Mouse (Mus musculus) forelimb bud, embryonic 11.5 days (tissue): ENCODE results near the gene Aldh9a1.
"Not testable (repeated sequence)": the region's sequence is repeated elsewhere in the genome, so short reads cannot be mapped to it uniquely, and the experiment has no call there.

Experiments
- DNase-seq: peaks from one replicate; pipeline ENCODE4 v3.0.0-alpha.2; 2012; ENCODE audit warnings: low read depth, low spot score

Aldh9a1 gene

DNA sequence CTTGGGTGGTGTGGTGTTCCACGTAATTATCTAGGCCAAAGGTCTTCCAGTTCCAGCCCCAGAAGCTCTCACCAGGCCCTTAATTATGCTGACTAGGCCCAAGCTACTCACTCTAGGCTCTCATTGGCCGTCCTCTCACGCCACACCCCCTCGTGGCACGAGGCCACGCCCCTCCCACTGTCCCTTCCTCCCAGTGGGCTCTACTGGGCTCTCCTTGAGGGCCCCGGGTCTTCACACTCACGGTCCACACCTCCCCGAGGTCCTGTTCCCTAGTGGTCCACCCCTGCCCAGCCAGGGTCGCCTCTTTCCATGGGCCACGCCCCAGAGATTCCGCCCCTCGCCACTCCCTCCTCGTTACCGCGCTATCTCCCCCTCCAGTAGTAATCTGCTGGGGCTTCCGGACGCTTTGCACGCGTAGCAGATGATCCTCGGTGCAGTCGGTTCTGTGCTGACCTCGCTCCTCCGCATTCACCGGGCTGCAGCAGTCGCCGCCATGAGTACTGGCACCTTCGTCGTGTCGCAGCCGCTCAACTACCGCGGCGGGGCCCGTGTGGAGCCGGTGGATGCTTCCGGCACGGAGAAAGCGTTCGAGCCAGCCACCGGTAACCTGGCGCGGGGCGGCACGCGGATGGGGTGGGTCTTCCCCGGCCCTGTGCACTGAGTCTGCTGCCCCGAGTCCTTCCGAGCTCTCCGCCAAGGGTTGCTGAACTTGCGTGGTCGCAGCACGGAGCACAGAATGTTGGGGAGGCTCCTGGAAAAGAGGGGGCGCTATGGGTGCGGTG lies at the start of gene Aldh9a1:
Gene Aldh9a1, plus strand, starts transcription at position 177 of the 782 bp plus-strand sequence.
- peak; percentile 88 for DNase-seq

GRCm38 (mm10) chr1:167300122-167300521 lies 49.7 kb upstream of the Aldh9a1 start:
- no peak for DNase-seq

DNA sequence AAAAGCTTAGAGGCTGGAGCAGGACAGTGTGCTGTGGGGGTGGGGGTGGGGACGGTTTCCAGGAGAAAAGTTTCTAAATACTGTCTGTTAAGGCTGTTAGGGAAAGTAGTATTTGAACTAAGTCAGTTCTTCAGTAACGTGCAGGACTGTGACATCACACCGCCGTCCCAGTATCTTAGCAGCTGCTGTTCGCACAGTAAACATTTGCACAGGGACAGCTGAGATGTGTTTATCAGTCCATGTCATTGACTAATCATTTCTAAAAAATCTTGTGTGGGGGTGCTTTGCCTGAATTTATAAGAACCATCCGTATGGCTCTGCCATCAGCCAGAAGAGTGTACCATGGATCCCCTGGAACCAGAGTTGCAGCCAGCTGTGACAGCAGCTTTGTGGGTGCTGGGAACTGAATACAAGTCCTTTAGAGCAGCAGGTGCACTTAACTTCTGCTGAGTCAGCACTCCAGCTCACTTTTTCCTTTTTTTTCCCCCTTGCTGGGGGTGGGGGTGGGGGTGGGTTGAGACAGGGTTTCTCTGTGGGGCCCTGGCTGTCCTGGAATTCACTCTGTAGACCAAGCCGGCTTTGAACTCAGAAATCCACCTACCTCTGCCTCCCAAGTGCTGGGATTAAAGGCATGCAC lies 44.2 kb upstream of the Aldh9a1 start:
- DNase-seq = no peak

DNA sequence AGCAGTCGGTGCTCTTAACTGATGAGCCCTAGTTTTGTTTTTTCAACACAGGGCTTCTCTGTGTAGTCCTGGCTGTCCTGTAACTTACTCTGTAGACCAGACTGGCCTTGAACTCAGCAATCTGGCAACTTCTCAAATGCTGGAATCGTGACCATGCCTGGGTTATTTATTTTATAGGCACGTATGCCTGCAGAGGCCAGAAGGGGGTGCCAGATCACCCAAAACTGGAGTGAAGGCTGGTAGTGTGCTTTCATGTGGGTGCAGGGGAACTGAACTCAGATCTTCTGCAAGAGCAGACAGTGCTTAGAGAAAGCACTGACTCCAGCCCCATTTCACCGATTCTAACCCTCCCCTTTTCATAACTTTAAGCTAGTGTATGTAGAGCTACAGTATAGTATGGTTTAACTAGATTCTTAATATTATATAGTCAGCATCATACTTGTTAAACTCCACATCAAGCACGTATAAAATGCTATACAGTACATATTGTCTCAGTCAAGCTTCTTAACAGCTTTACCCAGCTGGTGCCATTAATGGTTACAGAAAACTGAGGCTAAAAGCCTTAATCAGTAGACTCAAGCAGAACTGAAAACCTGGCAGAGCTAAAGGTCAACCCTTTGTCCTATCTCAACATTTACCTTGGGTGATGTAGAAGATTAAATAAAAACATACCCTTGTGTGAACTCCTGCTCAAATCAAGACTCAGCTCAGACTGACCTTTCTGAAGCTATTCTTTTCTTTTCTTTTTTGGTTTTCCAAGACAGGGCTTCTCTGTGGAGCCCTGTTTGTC lies 43.1 kb upstream of the Aldh9a1 start:
- DNase-seq = no peak

DNA sequence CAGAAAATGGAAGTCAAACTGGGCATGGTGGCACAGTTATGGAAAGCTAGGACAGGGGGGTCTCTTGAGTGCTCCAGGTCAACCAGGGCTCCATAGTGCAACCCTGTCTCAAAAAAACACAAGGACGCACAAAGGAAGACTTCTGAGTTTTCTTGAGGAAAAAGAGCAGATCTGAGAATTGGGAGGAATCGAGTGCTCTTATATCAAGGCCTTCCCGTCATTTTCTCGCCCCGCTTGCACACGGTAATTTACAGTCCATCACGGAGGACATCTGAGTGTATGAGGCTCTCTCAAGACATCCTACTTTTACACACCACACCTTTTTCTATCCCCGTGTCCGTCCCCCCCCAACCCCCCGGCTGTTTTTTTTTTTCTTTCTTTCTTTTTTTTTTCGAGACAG lies 42.1 kb upstream of the Aldh9a1 start:
- DNase-seq = no peak

DNA sequence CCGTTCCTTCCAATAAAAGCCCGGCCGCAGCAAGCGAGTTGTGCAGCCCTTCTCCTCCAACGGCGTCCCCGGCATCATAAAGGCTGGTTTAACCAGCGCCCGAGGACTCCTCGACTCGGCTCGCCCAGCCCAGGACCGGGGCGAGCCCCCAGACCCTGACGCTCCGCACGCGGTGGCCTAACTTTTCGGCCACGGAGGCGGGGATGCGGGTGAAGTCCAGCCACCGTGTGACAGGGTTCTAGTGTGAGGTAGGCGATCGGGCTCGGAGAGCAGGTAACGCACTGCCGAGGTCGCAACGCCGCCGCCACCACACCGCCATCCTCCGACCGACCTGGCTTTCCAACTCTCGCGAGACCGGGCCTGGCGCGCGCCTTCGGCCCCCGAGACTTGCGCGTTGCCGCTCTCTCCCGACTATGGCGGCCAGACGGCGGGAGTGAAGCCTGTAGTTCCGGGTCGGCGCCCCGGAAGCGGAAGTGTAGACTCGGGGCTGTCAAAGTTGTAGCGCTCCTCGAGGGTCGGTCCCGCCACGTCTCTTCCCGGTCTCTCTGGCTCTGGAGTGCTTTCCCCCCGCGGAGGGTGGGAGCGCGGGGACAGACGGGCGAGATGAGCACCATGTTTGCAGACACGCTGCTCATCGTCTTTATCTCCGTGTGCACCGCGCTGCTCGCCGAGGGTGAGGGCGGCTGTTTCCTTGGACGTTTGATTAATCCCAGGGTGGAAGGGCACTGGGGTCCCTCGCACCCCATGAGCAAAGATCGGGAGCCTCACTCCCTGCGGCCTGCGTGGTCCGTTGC lies 41.3 kb upstream of the Aldh9a1 start, which contains the start of gene Tmco1:
Gene Tmco1, plus strand, starts transcription at position 118 of the 794 bp plus-strand sequence.
- peak; percentile 94 for DNase-seq

- no peak for DNase-seq
These were observed 37.4 kb upstream of the Aldh9a1 start for GRCm38 (mm10) chr1:167312367-167312766.

GRCm38 (mm10) chr1:167313220-167313619 lies 36.6 kb upstream of the Aldh9a1 start:
- DNase-seq = no peak

DNA sequence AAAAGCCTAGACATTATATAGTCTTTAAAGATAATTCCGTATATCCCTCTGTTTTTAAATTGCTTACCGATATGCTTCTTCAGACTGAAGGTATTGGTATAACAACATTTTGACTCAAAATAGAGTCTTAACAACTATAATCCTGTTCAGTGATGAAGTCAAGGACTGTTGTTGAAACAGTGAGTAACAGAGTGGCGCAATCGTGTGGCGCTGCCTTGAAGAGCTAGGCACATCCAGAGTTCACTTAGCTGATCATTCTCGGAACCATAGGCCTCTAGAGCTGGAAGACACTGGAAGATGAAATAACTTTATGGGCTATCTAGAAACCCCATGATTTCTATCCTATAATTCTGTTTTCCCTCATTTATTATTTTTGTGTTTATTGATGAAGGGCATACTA lies 28.1 kb upstream of the Aldh9a1 start:
- DNase-seq = no peak

DNA sequence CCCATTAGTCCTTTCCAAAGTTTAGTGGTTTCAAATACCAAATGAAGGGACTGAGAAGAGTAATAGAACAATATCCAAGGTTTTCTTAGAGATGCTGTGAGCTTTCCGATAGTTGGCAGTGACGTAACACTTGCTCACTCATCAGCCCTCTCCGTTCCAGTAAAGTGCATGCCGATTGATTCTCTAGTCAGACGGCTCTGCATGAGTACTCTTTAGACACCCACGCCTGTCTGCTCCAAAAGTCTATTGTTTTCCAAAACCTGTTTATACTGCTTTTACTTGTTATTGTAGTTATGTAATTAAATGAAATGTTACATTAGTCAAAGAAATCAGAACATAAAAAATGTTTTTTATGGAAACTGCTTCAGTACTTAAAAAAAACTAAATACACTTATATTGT lies 21.0 kb upstream of the Aldh9a1 start:
- DNase-seq = no peak

DNA sequence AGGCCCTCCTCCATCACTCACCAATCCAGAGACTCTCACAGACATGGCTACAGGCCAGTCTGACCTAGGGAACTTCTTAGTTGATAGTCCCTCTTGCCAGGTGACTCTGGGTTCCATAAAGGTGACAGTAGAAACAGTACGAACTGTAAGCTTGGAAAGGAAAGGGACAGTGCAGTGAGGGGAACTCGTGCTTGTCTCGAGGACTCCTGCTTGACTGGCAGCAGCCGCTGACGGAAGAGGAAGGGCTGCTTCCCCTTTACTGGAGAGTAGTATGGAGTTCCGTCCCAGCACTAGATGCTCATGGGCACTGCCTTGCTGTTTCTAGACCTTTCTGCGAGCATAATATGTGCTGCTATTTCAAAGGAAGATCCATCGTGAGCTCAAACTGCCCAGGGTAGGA lies 18.7 kb upstream of the Aldh9a1 start:
- no peak for DNase-seq

DNA sequence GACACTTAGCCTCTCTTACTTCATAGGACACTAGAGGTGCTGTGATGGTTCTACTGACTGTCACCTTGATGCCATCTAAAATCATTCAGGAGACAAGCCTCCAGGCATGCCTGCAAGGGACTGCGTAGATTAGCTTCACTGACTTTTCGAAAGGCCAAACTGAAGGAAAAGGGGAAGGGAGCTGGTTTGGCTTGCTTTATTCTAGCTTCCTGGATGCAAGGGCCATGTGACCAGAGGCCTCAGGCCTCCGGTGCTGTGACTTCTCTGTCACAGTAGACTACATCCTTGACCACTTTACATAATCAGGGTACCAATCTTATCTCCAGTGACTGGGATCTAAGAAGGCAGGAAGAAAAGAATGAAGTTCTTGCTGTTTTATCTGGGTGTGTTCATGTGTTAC lies 13.4 kb upstream of the Aldh9a1 start:
- DNase-seq = no peak

DNA sequence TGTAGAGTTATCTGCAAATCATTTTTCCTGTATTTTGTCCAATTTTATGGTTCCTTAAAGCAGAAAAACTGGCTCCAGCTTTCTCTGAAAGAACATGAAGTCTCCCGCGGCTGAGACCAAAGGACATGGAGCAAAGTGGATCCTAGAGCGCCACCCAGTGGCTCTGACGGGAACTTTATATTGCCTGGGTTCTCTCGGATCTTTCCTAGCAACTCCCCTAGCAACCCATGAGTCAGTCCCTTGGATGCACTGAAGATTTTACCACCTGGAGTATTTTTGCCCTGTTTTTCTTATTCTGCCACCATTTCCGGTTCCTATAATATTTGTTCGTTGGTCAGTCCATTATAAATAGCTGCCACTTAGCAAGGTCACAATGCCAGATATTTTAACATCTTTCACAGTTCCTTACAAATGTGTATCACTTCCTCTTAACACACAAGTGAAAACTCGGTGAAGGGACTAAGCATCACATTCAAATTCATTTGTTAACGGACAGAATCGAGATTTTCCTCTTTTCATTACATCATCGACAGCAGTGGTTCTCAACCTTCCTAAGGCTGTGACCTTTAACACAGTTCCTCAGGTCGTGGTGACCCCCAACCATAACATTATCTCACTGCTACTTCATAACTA lies 12.2 kb upstream of the Aldh9a1 start:
- peak; percentile 91 for DNase-seq

- no peak for DNase-seq
These were observed 10.5 kb upstream of the Aldh9a1 start for GRCm38 (mm10) chr1:167339177-167339781.

- DNase-seq = no peak
These were observed 9.5 kb upstream of the Aldh9a1 start for GRCm38 (mm10) chr1:167340111-167340787.

- DNase-seq = no peak
These were observed 8.8 kb upstream of the Aldh9a1 start for GRCm38 (mm10) chr1:167340910-167341528.

DNA sequence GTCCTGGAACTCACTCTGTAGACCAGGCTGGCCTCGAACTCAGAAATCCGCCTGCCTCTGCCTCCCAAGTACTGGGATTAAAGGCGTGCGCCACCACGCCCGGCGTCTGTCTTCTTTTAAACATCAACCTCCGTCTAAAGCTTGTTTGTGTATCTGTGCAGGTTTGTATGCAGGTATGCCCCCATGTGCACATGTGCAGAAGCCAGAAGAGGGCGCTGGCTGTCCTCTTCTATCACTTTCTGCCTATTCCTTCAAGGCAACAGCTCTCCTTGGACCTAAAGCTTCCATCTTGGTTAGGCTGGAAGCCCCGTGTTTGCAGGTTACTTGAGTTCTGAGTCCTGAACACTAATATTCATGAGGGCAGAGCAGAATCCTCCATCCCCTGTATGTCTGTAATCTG lies 7.0 kb upstream of the Aldh9a1 start:
- no peak for DNase-seq

- not testable (repeated sequence) for DNase-seq
These were observed 3.7 kb upstream of the Aldh9a1 start for GRCm38 (mm10) chr1:167345994-167346520.

DNA sequence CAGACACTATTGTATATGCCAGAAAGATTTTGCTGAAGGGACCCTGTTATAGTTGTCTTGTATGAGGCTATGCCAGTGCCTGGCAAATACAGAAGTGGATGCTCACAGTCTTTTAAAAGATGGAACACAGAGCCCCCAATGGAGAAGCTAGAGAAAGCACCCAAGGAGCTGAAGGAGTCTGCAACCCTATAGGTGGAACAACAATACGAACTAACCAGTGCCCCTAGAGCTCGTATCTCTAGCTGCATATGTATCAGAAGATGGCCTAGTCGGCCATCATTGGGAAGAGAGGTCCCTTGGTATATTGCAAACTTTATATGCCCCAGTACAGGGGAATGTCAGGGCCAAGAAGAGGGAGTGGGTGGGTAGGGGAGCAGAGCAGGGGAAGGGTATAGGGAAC lies 585 bp upstream of the Aldh9a1 start:
- DNase-seq = not testable (repeated sequence)
